Mouse (Mus musculus) liver, embryonic 16.5 days (tissue): ENCODE measurements around the gene Scfd2. TPM values are rescaled to one million over a fixed set of nuclear protein-coding genes. Genes with fewer than 3 reads are reported as not detected.
A peak's percentile ranks its signal among the peaks of the same experiment; 100 is the strongest.

Experiments used
- ATAC-seq: fragments of 200-750 bp; cut with Nextera tagmentation; 2 replicates; pipeline ENCODE4 v1.8.0; 2017; ENCODE audit warnings: low read depth, mild to moderate bottlenecking, moderate number of reproducible peaks, moderate library complexity
- H3K27ac ChIP-seq: fragments of 300-500 bp; sonication (generic); 2 replicates; pipeline ENCODE4 v1.5.1; 2014; ENCODE audit warnings: mild to moderate bottlenecking, low read length
- H3K27me3 ChIP-seq: fragments of 300-500 bp; sonication (generic); 2 replicates; pipeline ENCODE4 v1.6.1; 2014; ENCODE audit warnings: low read depth, low read length, mixed read lengths; ENCODE audit not compliant: control insufficient read depth, insufficient read depth
- H3K36me3 ChIP-seq: fragments of 300-500 bp; sonication (generic); 2 replicates; pipeline ENCODE4 v1.6.1; 2014; ENCODE audit warnings: mild to moderate bottlenecking; ENCODE audit not compliant: control insufficient read depth, insufficient read depth
- H3K4me1 ChIP-seq: fragments of 300-500 bp; sonication (generic); 2 replicates; pipeline ENCODE4 v1.6.1; 2014; ENCODE audit warnings: low read depth, low read length, mixed read lengths; ENCODE audit not compliant: control insufficient read depth
- H3K4me2 ChIP-seq: fragments of 300-500 bp; sonication (generic); 2 replicates; pipeline ENCODE4 v1.6.1; 2014; ENCODE audit warnings: low read depth, low read length, mixed read lengths
- H3K4me3 ChIP-seq: fragments of 300-500 bp; sonication (generic); 2 replicates; pipeline ENCODE4 v1.5.1; 2014; ENCODE audit warnings: low read depth, mild to moderate bottlenecking, low read length
- H3K9ac ChIP-seq: fragments of 300-500 bp; sonication (generic); 2 replicates; pipeline ENCODE4 v1.6.1; 2014; ENCODE audit warnings: low read depth, low read length
- H3K9me3 ChIP-seq: fragments of 300-500 bp; sonication (generic); replicated peaks from 2 replicates; pipeline ENCODE4 v1.6.1; 2016; ENCODE audit warnings: low read length; ENCODE audit not compliant: control insufficient read depth
- WGBS: fragments of 180-500 bp; shearing (Covaris S2); extraction: QIAGEN DNeasy Blood & Tissue Kit; methylation state at CpG from one replicate; pipeline ENCODE4 v1.1.7; 2014; ENCODE audit not compliant: insufficient replicate concordance; 5-methylcytosine and 5-hydroxymethylcytosine counted together
- polyA plus RNA-seq: library from polyadenylated mRNA; unstranded; fragments of >200 nt; fragmentation: Nextera tagmentation; extraction: Ambion mirVana; gene quantifications from 2 replicates; pipeline ENCODE4 v1.2.1, GENCODE M21; 2015

The Scfd2 gene
- polyA plus RNA-seq, 1 experiment from 2014 or later = 10.4 TPM

GRCm38 (mm10) chr5:74161297-74161926 is 370.1 kb downstream of the Scfd2 start:
- H3K4me2 ChIP-seq = no peak overlapping the region

GRCm38 (mm10) chr5:74160349-74160748 is 371.2 kb downstream of the Scfd2 start:
- Histone ChIP-seq H3K9me3 (no peaks in the 10 kb centered on the region), H3K4me3 (no peak overlapping the region), H3K27me3 (no peaks in the 10 kb centered on the region), H3K27ac (no peak overlapping the region), H3K36me3 (no peaks in the 10 kb centered on the region), H3K4me1 (no peaks in the 10 kb centered on the region; the same call in 1 of the 2 replicates), H3K9ac (no peak overlapping the region), H3K4me2 (no peak overlapping the region)
- WGBS = 39% methylated on average over 4 of the region's 4 CpGs
- ATAC-seq = no peak

More at GRCm38 (mm10) chr5:74161297-74161926, 370.1 kb downstream of the Scfd2 start:
- WGBS = 49% methylated on average over 15 of the region's 15 CpGs
- Histone ChIP-seq H3K9me3 (no peaks in the 10 kb centered on the region), H3K9ac (no peak overlapping the region), H3K4me1 (no peaks in the 10 kb centered on the region; the same call in 1 of the 2 replicates), H3K27ac (no peak overlapping the region), H3K27me3 (no peaks in the 10 kb centered on the region), H3K4me3 (no peak overlapping the region), H3K36me3 (no peaks in the 10 kb centered on the region)
- no peak for ATAC-seq

- 50% methylated on average over 7 of the region's 7 CpGs for WGBS
- H3K9me3 ChIP-seq = no peaks in the 10 kb centered on the region
- H3K4me3 ChIP-seq = no peak overlapping the region
- H3K9ac ChIP-seq = no peak overlapping the region
- H3K27me3 ChIP-seq = no peaks in the 10 kb centered on the region
- ATAC-seq = 0 out of 2 replicates have a peak, but pooled peaks have one; percentile 45
- no peaks in the 10 kb centered on the region for H3K36me3 ChIP-seq
- no peak overlapping the region for H3K4me2 ChIP-seq
- no peak overlapping the region for H3K27ac ChIP-seq
- H3K4me1 ChIP-seq = no peaks in the 10 kb centered on the region; the same call in 1 of the 2 replicates
Measured at GRCm38 (mm10) chr5:74159906-74160305, 371.7 kb downstream of the Scfd2 start.

GRCm38 (mm10) chr5:74158929-74159632 is 372.5 kb downstream of the Scfd2 start:
- Histone ChIP-seq H3K9me3 (no peaks in the 10 kb centered on the region), H3K27ac (no peak overlapping the region), H3K4me2 (no peak overlapping the region), H3K27me3 (no peaks in the 10 kb centered on the region), H3K4me3 (no peak overlapping the region), H3K9ac (no peak overlapping the region), H3K36me3 (no peaks in the 10 kb centered on the region), H3K4me1 (no peaks in the 10 kb centered on the region; the same call in 1 of the 2 replicates)
- WGBS = 66% methylated on average over 6 of the region's 6 CpGs
- ATAC-seq = no peak

GRCm38 (mm10) chr5:74155860-74156351 is 375.7 kb downstream of the Scfd2 start:
- Histone ChIP-seq H3K4me2 (no peak overlapping the region), H3K9ac (no peak overlapping the region), H3K4me3 (no peak overlapping the region), H3K27me3 (no peaks in the 10 kb centered on the region), H3K9me3 (no peaks in the 10 kb centered on the region), H3K36me3 (no peaks in the 10 kb centered on the region), H3K27ac (no peak overlapping the region), H3K4me1 (no peaks in the 10 kb centered on the region; the same call in 1 of the 2 replicates)
- 63% methylated on average over 7 of the region's 7 CpGs for WGBS
- no peak for ATAC-seq

Other genes with a start within 250 kb of the Scfd2 start
- 28.2 and 29.3 TPM in 2 replicates for gene Fip1l1, start 3.7 kb upstream of the Scfd2 start, polyA plus RNA-seq
- gene Lnx1, start 171.2 kb upstream of the Scfd2 start, polyA plus RNA-seq = 0.11 TPM in 1 of 2 replicates, not detected in the other